Mouse (Mus musculus) heart, postnatal 0 days (tissue): ENCODE measurements around the gene Ncaph2. TPM values are rescaled to one million over a fixed set of nuclear protein-coding genes. Genes with fewer than 3 reads are reported as not detected.
A peak's percentile ranks its signal among the peaks of the same experiment; 100 is the strongest.

Experiments used
- ATAC-seq: fragments of 200-750 bp; cut with Nextera tagmentation; 2 replicates; pipeline ENCODE4 v1.8.0; 2017; ENCODE audit warnings: low read depth, moderate number of reproducible peaks, moderate library complexity; ENCODE audit not compliant: insufficient read depth
- DNase-seq: peaks from one replicate; pipeline ENCODE4 v3.0.0-alpha.2; 2016; ENCODE audit warnings: low spot score
- H3K27ac ChIP-seq: fragments of 300-500 bp; sonication (generic); 2 replicates; pipeline ENCODE4 v1.5.1; 2014; ENCODE audit warnings: low read depth, mild to moderate bottlenecking
- H3K27me3 ChIP-seq: fragments of 300-500 bp; sonication (generic); 2 replicates; pipeline ENCODE4 v1.6.1; 2014; ENCODE audit warnings: low read length, mixed read lengths; ENCODE audit not compliant: control insufficient read depth, insufficient read depth
- H3K36me3 ChIP-seq: fragments of 300-500 bp; sonication (generic); replicated peaks from 2 replicates; pipeline ENCODE4 v1.6.1; 2014; ENCODE audit warnings: low read length, mixed read lengths; ENCODE audit not compliant: control insufficient read depth, insufficient read depth
- H3K4me1 ChIP-seq: fragments of 300-500 bp; sonication (generic); 2 replicates; pipeline ENCODE4 v1.6.1; 2014; ENCODE audit warnings: antibody characterized with exemption; ENCODE audit not compliant: control insufficient read depth, insufficient read depth
- H3K4me2 ChIP-seq: fragments of 300-500 bp; sonication (generic); 2 replicates; pipeline ENCODE4 v1.6.1; 2014; ENCODE audit warnings: low read depth, mild to moderate bottlenecking, low read length, moderate library complexity
- H3K4me3 ChIP-seq: fragments of 300-500 bp; sonication (generic); 2 replicates; pipeline ENCODE4 v1.5.1; 2014; ENCODE audit warnings: low read depth, low read length
- H3K9ac ChIP-seq: fragments of 300-500 bp; sonication (generic); replicated peaks from 2 replicates; pipeline ENCODE4 v1.6.1; 2014; ENCODE audit warnings: low read depth, low read length, mixed read lengths
- H3K9me3 ChIP-seq: fragments of 300-500 bp; sonication (generic); replicated peaks from 2 replicates; pipeline ENCODE4 v1.6.1; 2016; ENCODE audit warnings: low read length; ENCODE audit not compliant: control insufficient read depth
- CTCF ChIP-seq: IDR thresholded peaks from 2 replicates; pipeline ENCODE4 v1.5.1; 2016; ENCODE audit warnings: antibody characterized with exemption, control low read depth, low read depth
- EP300 ChIP-seq: IDR thresholded peaks from 2 replicates; pipeline ENCODE4 v1.6.1; 2016; ENCODE audit warnings: antibody characterized with exemption, low read depth
- WGBS: fragments of 180-500 bp; shearing (Covaris S2); extraction: QIAGEN DNeasy Blood & Tissue Kit; methylation state at CpG from one replicate; pipeline ENCODE4 v1.1.7; 2014; 5-methylcytosine and 5-hydroxymethylcytosine counted together
- polyA plus RNA-seq: library from polyadenylated mRNA; unstranded; fragments of >200 nt; fragmentation: Nextera tagmentation; extraction: Ambion mirVana; gene quantifications from 2 replicates; pipeline ENCODE4 v1.2.1, GENCODE M21; 2015
- total RNA-seq: library from RNA; depleted of rRNA; stranded (reverse); fragments of >200 nt; gene quantifications from 2 replicates; pipeline ENCODE4 v1.2.3, GENCODE M21; 2014; ENCODE audit warnings: low replicate concordance

Gene Ncaph2
- total and polyA plus RNA-seq, 2 experiments from 2014 or later: 64.3 to 136 TPM

- TF ChIP-seq EP300 (no peak), CTCF (peak; percentile 51)
- Histone ChIP-seq H3K9ac (peak overlapping the region; percentile 57), H3K27ac (peak overlapping the region; percentile 87), H3K4me1 (peaks cover 8% of the 10 kb centered on the region; the same call in 1 of the 2 replicates), H3K36me3 (peaks cover 40% of the 10 kb centered on the region), H3K4me2 (peak overlapping the region; percentile 79), H3K4me3 (peak overlapping the region; percentile 60), H3K27me3 (peaks cover 20% of the 10 kb centered on the region), H3K9me3 (no peaks in the 10 kb centered on the region)
- ATAC-seq: peak; percentile 81
- peak; percentile 56 for DNase-seq
- under 1% methylated on average over 35 of the region's 35 CpGs for WGBS
Measured at GRCm38 (mm10) chr15:89373027-89373761, 17.7 kb downstream of the Ncaph2 start.

- peaks cover 8% of the 10 kb centered on the region; the same call in 1 of the 2 replicates for H3K4me1 ChIP-seq
- peak; percentile 81 for ATAC-seq
- no peaks in the 10 kb centered on the region for H3K9me3 ChIP-seq
- H3K4me3 ChIP-seq: peak within 1 kb of the TSS; percentile 60
- peak; percentile 81 for DNase-seq
- TF ChIP-seq EP300: peak; percentile 80; the same call in 1 of the 2 replicates
- peak; percentile 75 for TF ChIP-seq CTCF
- peak within 1 kb of the TSS; percentile 57 for H3K9ac ChIP-seq
- peak within 1 kb of the TSS; percentile 87 for H3K27ac ChIP-seq
- H3K27me3 ChIP-seq: peaks cover 26% of the 10 kb centered on the region
- H3K4me2 ChIP-seq: peak within 1 kb of the TSS; percentile 79
- H3K36me3 ChIP-seq: peaks cover 34% of the 10 kb centered on the region
- WGBS: 0% methylated on average over 42 of the region's 42 CpGs
Measured at GRCm38 (mm10) chr15:89373762-89374248, 18.3 kb downstream of the Ncaph2 start, which contains the start of gene Sco2. TSS of gene Sco2 (minus strand) at chr15:89373846.

DNA sequence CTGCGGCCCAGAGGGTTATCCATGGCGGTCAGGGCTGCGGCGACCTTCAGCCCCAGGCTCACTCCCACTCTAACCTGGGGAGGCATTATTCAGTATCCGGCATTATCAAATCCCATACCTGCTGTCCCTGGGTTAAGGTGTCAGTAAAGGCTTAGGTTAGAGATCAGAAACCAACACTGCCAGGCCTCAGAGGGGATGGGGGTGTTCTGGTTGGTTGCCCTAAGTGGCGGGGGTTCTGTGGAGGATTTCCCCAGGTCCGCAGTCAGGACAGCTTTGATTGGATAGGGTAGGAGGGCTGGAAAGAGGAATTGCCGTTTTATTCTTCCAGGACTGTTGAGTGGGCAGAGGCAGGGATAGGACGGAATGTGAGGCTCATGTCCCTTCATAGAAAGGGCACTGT is 18.8 kb downstream of the Ncaph2 start:
- TF ChIP-seq CTCF (no peak), EP300 (no peak)
- 43% methylated on average over 9 of the region's 9 CpGs for WGBS

GRCm38 (mm10) chr15:89374801-89375534 is 19.4 kb downstream of the Ncaph2 start:
- H3K4me3 ChIP-seq: no peak overlapping the region
- H3K36me3 ChIP-seq: peaks cover 22% of the 10 kb centered on the region
- no peak overlapping the region for H3K9ac ChIP-seq
- H3K27ac ChIP-seq: no peak overlapping the region
- TF ChIP-seq EP300 (no peak), CTCF (no peak)
- peaks cover 35% of the 10 kb centered on the region for H3K27me3 ChIP-seq
- H3K4me2 ChIP-seq: no peak overlapping the region
- DNase-seq (no peak), ATAC-seq (no peak)
- H3K4me1 ChIP-seq: peaks cover 12% of the 10 kb centered on the region; the same call in 1 of the 2 replicates
- 90% methylated on average over 17 of the region's 17 CpGs for WGBS
- no peaks in the 10 kb centered on the region for H3K9me3 ChIP-seq

More for the DNA sequence above, 18.8 kb downstream of the Ncaph2 start:
- Histone ChIP-seq H3K9ac (peak overlapping the region; percentile 57), H3K27me3 (peaks cover 32% of the 10 kb centered on the region), H3K4me2 (peak overlapping the region; percentile 79), H3K9me3 (no peaks in the 10 kb centered on the region), H3K4me1 (peaks cover 12% of the 10 kb centered on the region; the same call in 1 of the 2 replicates), H3K27ac (peak overlapping the region; percentile 87), H3K36me3 (peaks cover 29% of the 10 kb centered on the region), H3K4me3 (peak overlapping the region; percentile 60)
- ATAC-seq (no peak), DNase-seq (no peak)

DNA sequence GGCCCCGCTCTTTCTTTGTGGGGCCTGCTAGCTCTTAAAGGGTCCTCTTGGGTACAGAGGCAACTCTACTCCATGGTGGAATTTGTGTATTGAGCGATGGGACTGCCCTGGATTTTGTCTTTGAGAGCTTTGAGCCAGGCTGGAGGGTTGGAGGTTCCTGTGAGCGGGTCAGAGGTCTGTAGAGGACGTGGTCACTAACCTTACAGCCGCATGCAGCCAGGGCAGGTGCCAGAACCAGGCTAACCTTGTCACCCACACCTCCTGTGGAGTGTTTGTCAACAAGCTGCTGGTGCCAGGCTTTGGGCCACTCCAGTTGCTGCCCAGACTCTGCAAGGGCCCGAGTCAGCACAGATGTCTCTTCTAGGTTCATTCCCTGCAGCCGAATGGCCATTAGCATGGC is 20.5 kb downstream of the Ncaph2 start:
- no peak overlapping the region for H3K4me2 ChIP-seq
- no peak overlapping the region for H3K9ac ChIP-seq
- WGBS: 66% methylated on average over 7 of the region's 7 CpGs
- TF ChIP-seq EP300 (no peak), CTCF (no peak)
- peaks cover 12% of the 10 kb centered on the region for H3K36me3 ChIP-seq
- H3K4me3 ChIP-seq: no peak overlapping the region
- H3K9me3 ChIP-seq: no peaks in the 10 kb centered on the region
- peaks cover 40% of the 10 kb centered on the region for H3K27me3 ChIP-seq
- ATAC-seq (no peak), DNase-seq (no peak)
- H3K27ac ChIP-seq: no peak overlapping the region
- H3K4me1 ChIP-seq: peaks cover 12% of the 10 kb centered on the region; the same call in 1 of the 2 replicates
